Mouse (Mus musculus): ENCODE results near the gene Spag7. TPM values are rescaled to one million over a fixed set of nuclear protein-coding genes. Genes with fewer than 3 reads are reported as not detected.

Gene Spag7
- polyA plus RNA-seq, 1 experiment from 2014 or later: 151 TPM

- peak overlapping the region; percentile 95 for H3K4me2 ChIP-seq
- H3K9ac ChIP-seq (replicated peaks): 0 out of 2 replicates have a peak overlapping the region, but pooled peaks have one; percentile 18
- no peaks in the 10 kb centered on the region for H3K27me3 ChIP-seq
- no peaks in the 10 kb centered on the region for H3K9me3 ChIP-seq
- H3K4me3 ChIP-seq (replicated peaks): peak overlapping the region; percentile 54; the same call in 1 of the 2 replicates
- no peak overlapping the region for H3K27ac ChIP-seq
- ATAC-seq (ENCODE audit: insufficient number of reproducible peaks, insufficient read depth, low FRiP score, low TSS enrichment, low read depth): no peak
- H3K4me1 ChIP-seq (replicated peaks): peaks cover 62% of the 10 kb centered on the region
- WGBS: 74% methylated on average over 8 of the region's 8 CpGs
- H3K36me3 ChIP-seq: peaks cover 64% of the 10 kb centered on the region
Measured at GRCm38 (mm10) chr11:70649185-70649734, 20.0 kb downstream of the Spag7 start.

- peak overlapping the region; percentile 54 for H3K4me3 ChIP-seq (replicated peaks)
- peaks cover 62% of the 10 kb centered on the region for H3K4me1 ChIP-seq (replicated peaks)
- H3K4me2 ChIP-seq: peak overlapping the region; percentile 95
- no peak for ATAC-seq (ENCODE audit: insufficient number of reproducible peaks, insufficient read depth, low FRiP score, low TSS enrichment, low read depth)
- H3K36me3 ChIP-seq: peaks cover 71% of the 10 kb centered on the region
- 0 out of 2 replicates have a peak overlapping the region, but pooled peaks have one; percentile 59 for H3K9ac ChIP-seq (replicated peaks)
- WGBS: 83% methylated on average over 4 of the region's 4 CpGs
- H3K9me3 ChIP-seq: no peaks in the 10 kb centered on the region
- H3K27me3 ChIP-seq: no peaks in the 10 kb centered on the region
- no peak overlapping the region for H3K27ac ChIP-seq
Measured at GRCm38 (mm10) chr11:70648512-70648911, 20.7 kb downstream of the Spag7 start.

DNA sequence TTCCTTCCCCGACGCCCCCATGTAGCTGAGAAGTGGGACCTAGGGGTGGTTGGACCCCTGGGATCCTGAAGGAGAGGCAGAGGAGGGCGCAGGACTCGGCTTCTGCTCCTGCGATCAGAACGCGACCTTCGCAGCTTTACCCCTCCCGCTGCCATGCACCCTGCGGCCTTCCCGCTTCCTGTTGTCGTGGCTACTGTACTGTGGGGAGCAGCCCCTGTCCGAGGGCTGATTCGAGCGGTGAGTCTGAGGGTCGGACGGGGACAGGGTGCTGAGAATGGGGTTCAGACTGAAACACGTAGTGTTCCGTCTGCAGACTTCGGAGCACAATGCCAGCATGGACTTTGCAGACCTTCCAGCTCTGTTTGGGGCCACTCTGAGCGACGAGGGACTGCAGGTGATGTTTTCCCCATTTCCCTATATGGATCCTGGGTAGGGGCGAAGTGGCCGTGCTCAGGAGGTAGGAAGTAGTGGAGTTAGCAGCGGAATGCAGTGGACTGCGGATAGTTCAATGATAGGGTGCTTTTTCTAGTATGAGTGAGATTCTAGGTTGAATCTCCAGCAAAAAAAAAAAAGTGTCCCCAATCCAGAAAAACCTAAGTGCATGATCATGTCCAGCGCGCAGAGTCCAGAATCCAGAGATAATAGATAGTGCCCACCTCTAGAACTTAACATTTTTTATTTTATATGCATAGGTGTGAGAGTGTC, 21.3 kb downstream of the Spag7 start:
- peak overlapping the region; percentile 94 for H3K27ac ChIP-seq
- H3K4me1 ChIP-seq (replicated peaks): peaks cover 60% of the 10 kb centered on the region
- no peaks in the 10 kb centered on the region for H3K9me3 ChIP-seq
- H3K9ac ChIP-seq (replicated peaks): peak overlapping the region; percentile 59
- no peak for ATAC-seq (ENCODE audit: insufficient number of reproducible peaks, insufficient read depth, low FRiP score, low TSS enrichment, low read depth)
- peak overlapping the region; percentile 54 for H3K4me3 ChIP-seq (replicated peaks)
- H3K27me3 ChIP-seq: no peaks in the 10 kb centered on the region
- H3K36me3 ChIP-seq: peaks cover 74% of the 10 kb centered on the region
- 2% methylated on average over 28 of the region's 28 CpGs for WGBS
- H3K4me2 ChIP-seq: peak overlapping the region; percentile 95

DNA sequence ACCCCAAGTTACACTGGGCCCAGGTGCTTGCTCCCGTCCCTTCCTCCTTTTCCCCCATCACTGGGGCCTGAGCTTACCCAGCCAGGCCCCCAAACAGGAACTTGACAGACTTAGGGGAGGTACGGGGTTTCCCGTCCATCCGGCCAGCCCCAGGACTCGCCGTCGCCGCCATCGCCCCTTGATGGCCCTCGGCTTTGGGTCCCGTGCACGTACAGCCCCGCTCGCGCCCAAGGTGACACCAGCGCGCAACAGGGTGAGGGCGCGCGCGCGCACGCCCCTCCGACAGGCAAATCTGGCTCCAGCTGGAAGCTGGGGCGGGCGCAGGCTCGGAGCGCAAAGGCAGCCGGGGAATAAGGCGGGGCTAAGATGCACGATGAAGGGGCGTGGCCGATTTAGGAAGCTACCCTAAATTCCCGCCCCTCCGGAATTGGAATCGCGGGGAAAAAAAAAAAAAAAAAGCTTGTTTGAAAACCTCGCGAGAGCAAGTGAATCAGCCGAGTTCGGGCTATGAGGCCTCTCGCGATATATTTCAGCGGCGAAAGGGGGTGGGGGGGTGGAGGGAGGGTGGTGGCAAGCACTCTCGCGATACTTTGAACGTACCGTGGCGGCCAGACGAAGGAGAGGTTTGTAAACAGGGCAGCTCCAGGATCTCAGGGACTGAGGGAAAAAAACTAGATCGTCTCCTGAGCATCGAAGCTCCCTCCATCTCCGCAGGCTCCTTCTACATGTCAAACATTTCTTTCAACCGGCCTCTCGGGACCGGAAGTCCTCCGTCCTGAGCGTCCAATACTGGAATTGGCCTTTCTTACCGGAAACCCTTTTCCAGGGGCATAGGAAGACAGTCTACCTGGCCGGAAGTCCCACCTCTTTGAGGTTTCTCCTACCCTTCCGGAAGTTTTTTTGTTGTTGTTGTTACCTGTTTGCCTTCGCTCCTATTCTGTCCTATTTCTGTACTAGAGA, 22.2 kb downstream of the Spag7 start, which contains the start of the genes Rnf167 and Slc25a11:
TSS of gene Rnf167 (plus strand) at position 545 of the 960 bp plus-strand sequence.
TSS of gene Slc25a11 (minus strand) at position 789 of the 960 bp plus-strand sequence.
- H3K4me2 ChIP-seq: peak within 1 kb of the TSS; percentile 95
- H3K27ac ChIP-seq: peak within 1 kb of the TSS; percentile 94
- WGBS: under 1% methylated on average over 63 of the region's 63 CpGs
- H3K9ac ChIP-seq (replicated peaks): peak within 1 kb of the TSS; percentile 83
- no peaks in the 10 kb centered on the region for H3K27me3 ChIP-seq
- ATAC-seq (ENCODE audit: insufficient number of reproducible peaks, insufficient read depth, low FRiP score, low TSS enrichment, low read depth): peak; percentile 82
- H3K4me1 ChIP-seq (replicated peaks): peaks cover 51% of the 10 kb centered on the region
- no peaks in the 10 kb centered on the region for H3K9me3 ChIP-seq
- H3K36me3 ChIP-seq: peaks cover 68% of the 10 kb centered on the region
- peak within 1 kb of the TSS; percentile 54 for H3K4me3 ChIP-seq (replicated peaks)

DNA sequence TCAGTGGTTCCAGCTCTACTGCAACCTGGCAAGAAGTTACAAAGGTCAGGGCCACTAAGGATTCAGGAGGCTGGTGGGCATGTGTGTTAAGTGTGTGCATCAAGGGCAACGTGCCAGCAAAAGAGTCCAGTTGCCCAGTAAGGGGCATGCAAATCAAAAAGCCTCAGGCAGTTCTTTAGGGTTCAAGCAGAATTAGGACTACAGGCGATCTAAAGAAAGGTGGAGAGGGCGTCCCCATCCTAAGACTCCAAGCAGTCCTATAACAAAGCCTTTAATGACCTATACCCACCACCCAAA, 23.0 kb downstream of the Spag7 start:
- Histone ChIP-seq H3K36me3 (peaks cover 61% of the 10 kb centered on the region), H3K27me3 (no peaks in the 10 kb centered on the region), H3K9ac (replicated peaks) (peak overlapping the region; percentile 83), H3K9me3 (no peaks in the 10 kb centered on the region), H3K4me3 (replicated peaks) (peak overlapping the region; percentile 54), H3K4me1 (replicated peaks) (peaks cover 44% of the 10 kb centered on the region), H3K4me2 (peak overlapping the region; percentile 83), H3K27ac (peak overlapping the region; percentile 93)
- ATAC-seq (ENCODE audit: insufficient number of reproducible peaks, insufficient read depth, low FRiP score, low TSS enrichment, low read depth): no peak
- WGBS: 27% methylated on average over 3 of the region's 3 CpGs

DNA sequence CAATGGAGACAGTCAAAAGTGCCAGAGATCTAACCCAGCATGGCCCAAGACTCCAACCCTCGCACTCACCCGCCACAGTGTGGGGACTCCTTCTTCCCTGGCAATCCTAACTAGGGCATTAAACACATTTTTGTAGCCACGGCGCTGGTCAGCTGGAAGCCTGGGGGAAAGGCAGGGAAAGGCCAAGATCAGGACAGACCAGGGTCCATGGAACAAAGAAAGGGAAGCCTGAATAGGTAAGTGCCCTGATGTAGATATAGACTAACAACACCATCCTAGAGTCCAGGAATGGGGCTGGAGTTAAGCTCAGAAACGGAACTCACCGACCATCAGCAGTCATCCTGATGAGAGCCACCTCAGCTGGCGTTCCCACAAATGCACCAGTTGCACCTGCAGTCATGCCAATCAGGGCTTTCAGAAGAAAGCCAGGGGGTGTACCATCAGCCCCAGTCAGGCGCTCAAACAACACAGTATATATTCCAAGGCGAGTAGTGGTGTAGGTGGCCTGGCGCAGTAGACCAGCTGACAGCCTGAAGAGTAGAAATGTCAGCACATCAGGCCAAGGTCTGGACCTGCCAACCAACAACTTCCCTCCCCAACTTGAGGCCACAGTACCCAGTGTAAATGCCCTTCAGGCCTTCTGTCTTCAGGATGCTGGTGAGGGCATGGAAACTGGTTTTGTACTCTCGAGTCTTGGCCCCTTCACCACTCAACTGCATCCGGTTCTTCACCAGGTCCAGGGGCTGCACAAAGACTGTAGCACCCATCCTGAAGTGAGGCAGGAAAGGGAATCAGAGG, 23.6 kb downstream of the Spag7 start:
- Histone ChIP-seq H3K36me3 (peaks cover 55% of the 10 kb centered on the region), H3K9me3 (no peaks in the 10 kb centered on the region), H3K9ac (replicated peaks) (peak overlapping the region; percentile 83), H3K4me1 (replicated peaks) (peaks cover 39% of the 10 kb centered on the region), H3K4me2 (peak overlapping the region; percentile 83), H3K27me3 (no peaks in the 10 kb centered on the region), H3K27ac (peak overlapping the region; percentile 93), H3K4me3 (replicated peaks) (peak overlapping the region; percentile 54)
- 92% methylated on average over 12 of the region's 12 CpGs for WGBS
- no peak for ATAC-seq (ENCODE audit: insufficient number of reproducible peaks, insufficient read depth, low FRiP score, low TSS enrichment, low read depth)

- Histone ChIP-seq H3K4me1 (replicated peaks) (peaks cover 32% of the 10 kb centered on the region), H3K4me3 (replicated peaks) (no peak overlapping the region), H3K36me3 (peaks cover 46% of the 10 kb centered on the region), H3K9ac (replicated peaks) (no peak overlapping the region), H3K27ac (no peak overlapping the region), H3K9me3 (no peaks in the 10 kb centered on the region), H3K27me3 (no peaks in the 10 kb centered on the region), H3K4me2 (0 out of 2 replicates have a peak overlapping the region, but pooled peaks have one; percentile 83)
- no peak for ATAC-seq (ENCODE audit: insufficient number of reproducible peaks, insufficient read depth, low FRiP score, low TSS enrichment, low read depth)
- 92% methylated on average over 8 of the region's 8 CpGs for WGBS
Measured at GRCm38 (mm10) chr11:70644564-70645103, 24.6 kb downstream of the Spag7 start.

DNA sequence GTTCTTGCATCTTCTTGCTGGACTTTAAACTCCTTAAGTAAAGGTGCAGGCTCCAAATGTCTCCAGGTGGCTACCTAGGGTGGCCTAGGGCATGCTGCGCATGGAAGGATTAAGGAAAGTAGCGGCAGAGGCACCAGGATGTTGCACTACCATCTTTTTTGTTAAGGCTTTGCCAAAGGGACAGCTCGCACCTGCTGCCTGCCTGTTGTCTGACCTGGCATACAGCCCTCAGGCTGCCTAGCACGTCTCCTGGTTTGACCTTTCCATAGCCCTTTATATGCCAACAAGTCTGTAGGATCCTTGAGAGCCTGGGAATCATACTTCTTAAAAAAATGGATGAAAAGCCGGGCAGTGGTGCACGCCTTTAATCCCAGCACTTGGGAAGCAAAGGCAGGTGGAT, 26.2 kb downstream of the Spag7 start:
- no peaks in the 10 kb centered on the region for H3K9me3 ChIP-seq
- ATAC-seq (ENCODE audit: insufficient number of reproducible peaks, insufficient read depth, low FRiP score, low TSS enrichment, low read depth): no peak
- H3K36me3 ChIP-seq: peaks cover 32% of the 10 kb centered on the region
- peaks cover 16% of the 10 kb centered on the region for H3K4me1 ChIP-seq (replicated peaks)
- no peak overlapping the region for H3K27ac ChIP-seq
- no peaks in the 10 kb centered on the region for H3K27me3 ChIP-seq
- H3K4me3 ChIP-seq (replicated peaks): no peak overlapping the region
- WGBS: 92% methylated on average over 6 of the region's 6 CpGs
- H3K9ac ChIP-seq (replicated peaks): no peak overlapping the region
- H3K4me2 ChIP-seq: no peak overlapping the region

DNA sequence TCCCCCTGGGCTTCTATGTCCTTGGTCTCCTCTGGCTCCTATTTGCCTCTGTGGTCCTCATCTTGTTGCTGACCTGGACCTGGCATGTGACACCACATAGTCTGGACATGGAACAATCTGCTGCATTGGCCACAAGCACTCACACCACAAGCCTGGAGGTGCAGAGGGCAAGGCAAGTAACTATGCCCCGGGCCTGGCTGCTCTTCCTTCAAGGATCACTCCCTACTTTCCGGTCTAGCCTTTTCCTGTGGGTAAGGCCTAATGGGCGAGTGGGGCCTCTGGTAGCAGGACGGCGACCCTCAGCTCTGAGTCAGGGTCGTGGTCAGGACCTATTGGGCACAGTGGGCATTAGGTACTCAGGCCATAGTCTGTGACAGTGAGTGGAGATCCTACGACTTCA, 28.0 kb downstream of the Spag7 start:
- no peaks in the 10 kb centered on the region for H3K9me3 ChIP-seq
- H3K9ac ChIP-seq (replicated peaks): no peak overlapping the region
- H3K4me2 ChIP-seq: no peak overlapping the region
- no peak overlapping the region for H3K27ac ChIP-seq
- no peaks in the 10 kb centered on the region for H3K27me3 ChIP-seq
- 87% methylated on average over 7 of the region's 7 CpGs for WGBS
- peaks cover 32% of the 10 kb centered on the region for H3K36me3 ChIP-seq
- H3K4me3 ChIP-seq (replicated peaks): no peak overlapping the region
- peaks cover 12% of the 10 kb centered on the region for H3K4me1 ChIP-seq (replicated peaks)
- ATAC-seq (ENCODE audit: insufficient number of reproducible peaks, insufficient read depth, low FRiP score, low TSS enrichment, low read depth): no peak

GRCm38 (mm10) chr11:70639976-70640375, 29.2 kb downstream of the Spag7 start:
- Histone ChIP-seq H3K4me1 (replicated peaks) (no peaks in the 10 kb centered on the region), H3K4me2 (no peak overlapping the region), H3K36me3 (peaks cover 24% of the 10 kb centered on the region), H3K9ac (replicated peaks) (no peak overlapping the region), H3K27ac (no peak overlapping the region), H3K9me3 (no peaks in the 10 kb centered on the region), H3K27me3 (no peaks in the 10 kb centered on the region), H3K4me3 (replicated peaks) (no peak overlapping the region)
- ATAC-seq (ENCODE audit: insufficient number of reproducible peaks, insufficient read depth, low FRiP score, low TSS enrichment, low read depth): no peak
- 85% methylated on average over 8 of the region's 8 CpGs for WGBS

Data from limb, embryonic 12.5 days (tissue).